Mouse (Mus musculus) kidney, postnatal 0 days (tissue): ENCODE measurements around the gene Ccnd3. TPM values are rescaled to one million over a fixed set of nuclear protein-coding genes. Genes with fewer than 3 reads are reported as not detected.

Experiments used
- ATAC-seq: fragments of 200-750 bp; cut with Nextera tagmentation; replicated peaks from 2 replicates; pipeline ENCODE4 v1.8.0; 2017; ENCODE audit warnings: low read depth, moderate number of reproducible peaks, moderate TSS enrichment, moderate library complexity; ENCODE audit not compliant: low FRiP score
- DNase-seq: peaks from one replicate; pipeline ENCODE4 v3.0.0-alpha.2; 2016; ENCODE audit warnings: low spot score
- H3K27ac ChIP-seq: fragments of 300-500 bp; sonication (generic); 2 replicates; pipeline ENCODE4 v1.5.1; 2014; ENCODE audit warnings: mild to moderate bottlenecking
- H3K27me3 ChIP-seq: fragments of 300-500 bp; sonication (generic); 2 replicates; pipeline ENCODE4 v1.6.1; 2014; ENCODE audit warnings: low read length, mixed read lengths; ENCODE audit not compliant: insufficient read depth
- H3K36me3 ChIP-seq: fragments of 300-500 bp; sonication (generic); 2 replicates; pipeline ENCODE4 v1.6.1; 2014; ENCODE audit warnings: low read length, mixed read lengths; ENCODE audit not compliant: insufficient read depth
- H3K4me1 ChIP-seq: fragments of 300-500 bp; sonication (generic); replicated peaks from 2 replicates; pipeline ENCODE4 v1.6.1; 2014; ENCODE audit warnings: antibody characterized with exemption, low read length, mixed read lengths; ENCODE audit not compliant: insufficient read depth
- H3K4me2 ChIP-seq: fragments of 300-500 bp; sonication (generic); 2 replicates; pipeline ENCODE4 v1.6.1; 2014; ENCODE audit warnings: mild to moderate bottlenecking, low read length, moderate library complexity, mixed read lengths
- H3K4me3 ChIP-seq: fragments of 300-500 bp; sonication (generic); replicated peaks from 2 replicates; pipeline ENCODE4 v1.5.1; 2014; ENCODE audit warnings: low read depth, low read length
- H3K9ac ChIP-seq: fragments of 300-500 bp; sonication (generic); 2 replicates; pipeline ENCODE4 v1.6.1; 2014; ENCODE audit warnings: low read depth, low read length
- H3K9me3 ChIP-seq: fragments of 300-500 bp; sonication (generic); replicated peaks from 2 replicates; pipeline ENCODE4 v1.6.1; 2016; ENCODE audit warnings: low read length, inconsistent platforms, mixed read lengths
- CTCF ChIP-seq: IDR thresholded peaks from 2 replicates; pipeline ENCODE4 v1.5.1; 2016; ENCODE audit warnings: antibody characterized with exemption, low read depth, mild to moderate bottlenecking, moderate library complexity
- WGBS: fragments of 180-500 bp; shearing (Covaris S2); extraction: QIAGEN DNeasy Blood & Tissue Kit; methylation state at CpG from one replicate; pipeline ENCODE4 v1.1.7; 2014; 5-methylcytosine and 5-hydroxymethylcytosine counted together
- polyA plus RNA-seq: library from polyadenylated mRNA; unstranded; fragments of >200 nt; fragmentation: Nextera tagmentation; extraction: Ambion mirVana; gene quantifications from 2 replicates; pipeline ENCODE4 v1.2.1, GENCODE M21; 2015

Ccnd3 gene
- polyA plus RNA-seq, 1 experiment from 2014 or later = 202 TPM

DNA sequence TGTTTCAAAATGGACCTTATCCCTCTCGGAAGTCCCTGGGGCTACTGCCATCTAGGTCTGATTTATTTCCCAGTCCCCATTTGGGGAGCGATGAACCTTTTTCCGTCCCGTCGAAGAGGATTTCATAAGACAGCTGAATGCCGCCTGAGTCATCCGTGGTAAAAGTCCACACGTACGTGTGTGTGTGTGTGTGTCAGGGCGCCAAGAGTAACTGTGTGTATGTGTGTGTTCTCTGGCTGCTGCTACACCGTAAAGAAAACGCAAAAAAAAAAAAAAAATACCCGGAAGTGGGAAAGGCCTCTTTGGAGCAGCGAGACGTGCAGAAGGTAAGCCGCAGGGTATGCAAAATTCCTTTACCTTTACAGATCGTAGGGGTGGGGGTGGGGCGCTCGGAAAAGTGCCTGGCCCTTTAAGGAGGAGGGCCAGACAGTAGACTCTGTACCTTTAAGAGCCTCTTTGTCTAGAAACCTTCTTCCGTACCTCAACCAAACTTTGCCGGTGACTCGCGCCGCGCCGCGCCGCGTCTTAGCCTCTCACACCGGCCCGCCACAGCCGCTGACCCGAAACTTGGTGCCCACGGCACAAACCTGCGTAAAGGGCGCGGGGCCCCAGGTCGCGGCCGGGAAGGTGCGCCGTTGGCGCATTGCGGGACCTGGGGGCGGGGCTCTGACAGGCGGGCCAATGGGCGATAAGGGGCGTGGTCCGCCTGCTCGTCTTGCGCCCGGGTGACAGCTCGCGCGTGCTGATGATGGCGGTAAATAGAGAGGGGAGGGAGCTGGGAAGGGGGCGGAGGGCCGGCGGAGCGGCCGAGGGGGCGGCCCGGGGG is 124.2 kb downstream of the Ccnd3 start:
- TF ChIP-seq CTCF = no peak
- Histone ChIP-seq H3K36me3 (peaks cover 6% of the 10 kb centered on the region; the same call in 1 of the 2 replicates), H3K4me2 (peak overlapping the region; percentile 98), H3K9ac (peak overlapping the region; percentile 77), H3K9me3 (no peaks in the 10 kb centered on the region), H3K4me1 (peaks cover 7% of the 10 kb centered on the region; the same call in 1 of the 2 replicates), H3K27me3 (no peaks in the 10 kb centered on the region), H3K27ac (peak overlapping the region; percentile 93), H3K4me3 (peak overlapping the region; percentile 80)
- under 1% methylated on average over 63 of the region's 63 CpGs for WGBS
- DNase-seq (peak; percentile 98), ATAC-seq (peak; percentile 94)

DNA sequence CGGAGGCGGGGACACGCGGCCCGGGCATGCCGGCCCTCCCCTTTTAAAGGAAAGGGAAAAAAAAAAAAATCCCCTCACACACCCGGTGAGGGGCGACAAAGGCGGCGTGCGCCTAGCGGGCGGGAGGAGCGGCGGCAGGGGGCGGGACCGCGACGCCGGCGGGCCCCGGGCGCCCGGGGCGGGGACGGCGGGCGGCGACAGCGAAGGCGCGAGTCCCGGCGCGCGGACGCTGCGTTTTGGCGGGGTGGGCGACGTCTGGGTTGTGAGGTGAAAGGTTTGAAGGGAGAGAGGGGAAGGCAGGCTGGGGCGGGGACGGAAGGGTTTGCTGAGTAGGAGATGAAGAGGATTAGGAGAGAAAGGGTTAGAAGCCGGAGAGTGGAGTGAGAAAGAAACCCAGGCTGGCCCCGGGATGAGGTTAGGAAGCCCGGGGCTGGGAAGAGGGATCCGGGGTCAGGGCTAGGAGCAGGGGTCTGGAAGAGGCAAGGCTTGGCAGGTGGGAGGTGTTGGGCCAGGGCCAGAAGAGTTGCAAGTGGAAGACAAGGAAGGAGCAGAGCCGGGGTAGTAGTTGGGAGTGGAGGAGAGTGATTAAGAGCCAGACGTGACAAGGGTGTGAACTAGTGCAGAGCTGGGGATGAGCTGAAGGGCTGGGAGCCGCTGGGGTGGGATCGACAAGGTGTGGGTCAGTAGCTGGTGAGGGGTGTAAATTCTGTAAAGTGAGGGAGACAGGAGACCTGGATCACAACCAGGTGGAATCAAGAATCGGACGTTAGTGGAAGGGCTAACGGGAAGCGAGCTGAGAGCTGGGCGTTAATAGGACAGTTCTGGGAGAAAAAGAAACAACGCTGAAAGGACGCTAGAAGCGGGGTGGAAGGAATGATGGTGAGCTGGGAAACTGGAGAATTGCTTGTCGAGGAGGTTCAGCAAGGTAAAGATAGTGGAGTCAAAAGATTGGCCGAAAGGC is 125.1 kb downstream of the Ccnd3 start:
- Histone ChIP-seq H3K9me3 (no peaks in the 10 kb centered on the region), H3K4me2 (peak overlapping the region; percentile 98), H3K27ac (peak overlapping the region; percentile 93), H3K27me3 (no peaks in the 10 kb centered on the region), H3K9ac (peak overlapping the region; percentile 77), H3K36me3 (peaks cover 5% of the 10 kb centered on the region; the same call in 1 of the 2 replicates), H3K4me3 (peak overlapping the region; percentile 80), H3K4me1 (peaks cover 7% of the 10 kb centered on the region; the same call in 1 of the 2 replicates)
- DNase-seq (peak; percentile 71), ATAC-seq (peak; percentile 35)
- WGBS = under 1% methylated on average over 60 of the region's 61 CpGs
- no peak for TF ChIP-seq CTCF

DNA sequence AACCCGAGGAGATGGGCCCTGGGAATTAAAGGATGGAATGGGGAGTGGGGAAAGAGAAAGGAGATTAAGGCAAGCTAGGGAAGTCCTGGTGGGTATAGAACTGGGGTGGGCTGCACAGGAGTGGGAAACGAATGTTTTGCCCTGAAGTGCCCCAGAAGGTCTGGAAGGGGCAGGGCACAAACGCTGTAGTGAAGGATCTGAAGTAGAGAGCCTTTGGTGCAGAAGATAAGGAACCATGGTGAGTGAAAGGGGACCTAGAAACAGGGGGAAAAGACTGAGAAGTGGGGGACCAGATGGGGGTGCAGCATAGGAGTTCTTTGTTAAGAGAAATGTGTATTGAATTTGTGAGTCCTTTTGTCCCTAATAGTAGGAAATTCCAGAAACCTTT is 125.8 kb downstream of the Ccnd3 start, which contains the start of gene Usp49:
Usp49 (plus strand) TSS at position 13 of the 388 bp plus-strand sequence.
- 1% methylated on average over 3 of the region's 3 CpGs for WGBS
- peaks cover 7% of the 10 kb centered on the region; the same call in 1 of the 2 replicates for H3K4me1 ChIP-seq
- H3K27me3 ChIP-seq = no peaks in the 10 kb centered on the region
- no peak for DNase-seq
- no peak for TF ChIP-seq CTCF
- peak within 1 kb of the TSS; percentile 80 for H3K4me3 ChIP-seq
- H3K4me2 ChIP-seq = peak within 1 kb of the TSS; percentile 98
- 0 out of 2 replicates have a peak, but pooled peaks cover 5% of the 10 kb centered on the region for H3K36me3 ChIP-seq
- H3K27ac ChIP-seq = peak within 1 kb of the TSS; percentile 93
- no peaks in the 10 kb centered on the region for H3K9me3 ChIP-seq
- peak within 1 kb of the TSS; percentile 77 for H3K9ac ChIP-seq
- ATAC-seq = no peak

DNA sequence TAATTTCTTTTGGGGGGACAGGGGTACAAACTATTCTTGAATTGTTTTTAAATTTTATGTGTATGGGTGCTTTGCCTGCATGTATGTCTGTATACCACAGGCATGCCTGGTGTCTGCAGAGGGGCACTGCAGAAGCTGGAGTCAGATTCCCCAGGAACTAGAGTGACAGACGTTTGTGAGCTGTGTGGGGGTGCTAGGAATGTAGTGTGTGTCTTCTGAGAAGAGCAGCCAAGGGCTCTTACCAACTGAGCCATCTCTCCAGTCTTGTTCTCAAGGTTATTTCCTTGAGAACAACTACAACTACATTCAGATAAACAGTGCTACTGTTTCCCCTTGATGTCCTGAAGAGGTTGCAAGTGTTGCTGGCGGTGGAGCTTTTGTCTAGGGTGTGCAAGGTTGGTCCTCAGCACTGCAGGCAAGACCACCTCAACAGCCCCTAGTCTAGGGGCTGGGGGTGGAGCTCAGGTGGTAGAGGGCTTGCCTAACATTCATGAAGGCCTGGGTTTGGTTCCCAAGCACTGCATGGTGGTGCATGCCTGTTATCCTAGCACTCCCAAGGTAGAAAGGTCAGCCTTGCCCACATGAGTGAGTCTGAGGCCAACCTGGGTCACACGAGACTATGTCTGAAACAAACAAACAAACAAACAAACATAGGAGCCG is 127.5 kb downstream of the Ccnd3 start:
- no peak for ATAC-seq
- no peak overlapping the region for H3K27ac ChIP-seq
- whole genome bisulfite sequencing = 66% methylated on average over 4 of the region's 4 CpGs

DNA sequence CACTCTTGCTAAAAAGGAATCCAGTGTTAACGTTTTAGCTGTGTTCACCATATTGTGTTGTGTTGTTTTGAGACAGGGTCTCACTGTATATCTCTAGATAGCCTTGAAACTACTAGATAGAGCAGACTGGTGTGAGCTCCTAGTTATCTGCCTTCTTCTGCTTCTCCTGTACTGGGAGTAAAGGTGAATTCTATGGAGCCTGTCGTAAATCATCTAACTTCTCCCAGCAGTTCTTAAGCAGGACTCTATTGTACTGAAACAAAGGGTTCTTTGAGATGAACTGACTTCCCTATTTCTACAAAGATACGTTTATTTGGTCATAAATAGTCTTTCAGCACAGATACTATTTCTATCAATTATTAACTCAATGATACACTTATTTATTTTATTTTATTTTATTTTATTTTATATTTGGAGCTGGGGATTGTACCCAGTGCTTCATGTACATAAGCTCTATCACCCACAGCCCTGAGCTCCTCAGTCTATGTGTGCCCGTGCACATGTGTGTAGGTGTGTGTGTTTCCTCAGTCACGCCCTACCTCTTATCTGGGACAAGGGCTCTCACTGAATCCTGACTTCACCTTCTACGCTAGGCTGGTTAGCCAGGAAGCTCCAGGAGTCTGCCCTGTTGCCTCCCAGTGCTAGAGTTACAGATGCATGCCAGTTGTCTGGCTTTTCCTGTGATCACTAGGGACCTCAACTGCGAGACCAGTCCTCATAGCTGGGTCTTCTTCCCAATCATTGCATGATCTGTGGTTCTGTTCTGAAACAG is 129.3 kb downstream of the Ccnd3 start:
- no peaks in the 10 kb centered on the region for H3K9me3 ChIP-seq
- no peaks in the 10 kb centered on the region for H3K27me3 ChIP-seq
- H3K9ac ChIP-seq = no peak overlapping the region
- peak; percentile 21 for DNase-seq
- 61% methylated on average over 7 of the region's 7 CpGs for WGBS
- no peak overlapping the region for H3K27ac ChIP-seq
- H3K4me3 ChIP-seq = no peak overlapping the region
- ATAC-seq = no peak
- H3K36me3 ChIP-seq = no peaks in the 10 kb centered on the region
- H3K4me1 ChIP-seq = peaks cover 7% of the 10 kb centered on the region; the same call in 1 of the 2 replicates
- no peak for TF ChIP-seq CTCF
- no peak overlapping the region for H3K4me2 ChIP-seq

More for the DNA sequence above, 127.5 kb downstream of the Ccnd3 start:
- TF ChIP-seq CTCF = no peak
- Histone ChIP-seq H3K36me3 (no peaks in the 10 kb centered on the region), H3K9me3 (no peaks in the 10 kb centered on the region), H3K9ac (no peak overlapping the region), H3K4me3 (no peak overlapping the region), H3K27me3 (no peaks in the 10 kb centered on the region), H3K4me1 (peaks cover 7% of the 10 kb centered on the region; the same call in 1 of the 2 replicates), H3K4me2 (no peak overlapping the region)
- DNase-seq = no peak
